Mouse (Mus musculus) lung, postnatal 10 days (tissue): Measurements from ENCODE around the gene Hectd4.
A peak's percentile ranks its signal among the peaks of the same experiment; 100 is the strongest.
"Not testable (repeated sequence)": the region's sequence is repeated elsewhere in the genome, so short reads cannot be mapped to it uniquely, and the experiment has no call there.

Experiments used
- DNase-seq: peaks from one replicate; pipeline ENCODE4 v3.0.0; 2021

Hectd4 gene

GRCm38 (mm10) chr5:121206984-121207383 is 13.0 kb upstream of the Hectd4 start:
- no peak for DNase-seq

GRCm38 (mm10) chr5:121209755-121210600 is 10.0 kb upstream of the Hectd4 start:
- no peak for DNase-seq

GRCm38 (mm10) chr5:121210601-121210924 is 9.5 kb upstream of the Hectd4 start:
- DNase-seq, result no peak

- no peak for DNase-seq
Observed at GRCm38 (mm10) chr5:121212108-121212507, 7.9 kb upstream of the Hectd4 start.

- DNase-seq, result no peak
Observed at GRCm38 (mm10) chr5:121214707-121215106, 5.3 kb upstream of the Hectd4 start.

GRCm38 (mm10) chr5:121215380-121216125 is 4.5 kb upstream of the Hectd4 start:
- peak; percentile 81 for DNase-seq

GRCm38 (mm10) chr5:121216126-121216446 is 3.9 kb upstream of the Hectd4 start:
- DNase-seq, result no peak

- DNase-seq, result not testable (repeated sequence)
Observed at GRCm38 (mm10) chr5:121216584-121217312, 3.3 kb upstream of the Hectd4 start.

- no peak for DNase-seq
Observed at GRCm38 (mm10) chr5:121217313-121217634, 2.7 kb upstream of the Hectd4 start.

GRCm38 (mm10) chr5:121219190-121219589 is 829 bp upstream of the Hectd4 start:
- DNase-seq, result no peak

GRCm38 (mm10) chr5:121220732-121221301 is 798 bp downstream of the Hectd4 start:
- peak; percentile 43 for DNase-seq

- DNase-seq, result no peak
Observed at GRCm38 (mm10) chr5:121221328-121221850, 1.4 kb downstream of the Hectd4 start.

- DNase-seq, result not testable (repeated sequence)
Observed at GRCm38 (mm10) chr5:121224020-121224419, 4.0 kb downstream of the Hectd4 start.

GRCm38 (mm10) chr5:121224856-121225255 is 4.8 kb downstream of the Hectd4 start:
- DNase-seq, result no peak

GRCm38 (mm10) chr5:121225854-121226253 is 5.8 kb downstream of the Hectd4 start:
- DNase-seq, result no peak

GRCm38 (mm10) chr5:121226406-121226805 is 6.4 kb downstream of the Hectd4 start:
- DNase-seq, result no peak

GRCm38 (mm10) chr5:121226845-121227244 is 6.8 kb downstream of the Hectd4 start:
- DNase-seq, result no peak

- DNase-seq, result not testable (repeated sequence)
Observed at GRCm38 (mm10) chr5:121227330-121227729, 7.3 kb downstream of the Hectd4 start.

GRCm38 (mm10) chr5:121229182-121229581 is 9.2 kb downstream of the Hectd4 start:
- DNase-seq, result no peak

GRCm38 (mm10) chr5:121230811-121231210 is 10.8 kb downstream of the Hectd4 start:
- no peak for DNase-seq

GRCm38 (mm10) chr5:121232789-121233188 is 12.8 kb downstream of the Hectd4 start:
- no peak for DNase-seq

GRCm38 (mm10) chr5:121233726-121234125 is 13.7 kb downstream of the Hectd4 start:
- DNase-seq, result no peak

- no peak for DNase-seq
Observed at GRCm38 (mm10) chr5:121236171-121236570, 16.2 kb downstream of the Hectd4 start.
